Mouse (Mus musculus) ES-E14 (cell line): ENCODE measurements around the gene Pik3r6. TPM values are rescaled to one million over a fixed set of nuclear protein-coding genes. Genes with fewer than 3 reads are reported as not detected.

Source experiments
- DNase-seq: peaks from one replicate; pipeline ENCODE4 v3.0.0-alpha.2; 2013; ENCODE audit warnings: low read depth, low spot score
- H3K27ac ChIP-seq: 2 replicates; pipeline ENCODE4 v1.5.1; 2012; ENCODE audit warnings: low read depth, mild to moderate bottlenecking, low read length, moderate library complexity, mixed read lengths; ENCODE audit not compliant: poor library complexity, insufficient read depth, severe bottlenecking
- H3K36me3 ChIP-seq: 2 replicates; pipeline ENCODE4 v1.6.1; 2012; ENCODE audit warnings: mild to moderate bottlenecking, low read length, moderate library complexity, mixed read lengths; ENCODE audit not compliant: control insufficient read depth, poor library complexity, insufficient read depth, severe bottlenecking
- H3K4me1 ChIP-seq, 2 experiments: fragments of 150-350 bp in 1 of 2; sonication (generic) in 1 of 2; 2 replicates each; pipeline ENCODE4 v1.6.1; 2012; ENCODE audit warnings: low read length in 2 of 2, mild to moderate bottlenecking in 1 of 2, mixed read lengths in 1 of 2; ENCODE audit not compliant: control insufficient read depth in 2 of 2, insufficient read depth in 2 of 2, poor library complexity in 1 of 2
- H3K4me3 ChIP-seq, 2 experiments: fragments of 150-350 bp in 1 of 2; sonication (generic) in 1 of 2; 2 replicates each; pipeline ENCODE4 v1.5.1; 2012; ENCODE audit warnings: low read length in 2 of 2, low read depth in 1 of 2, mild to moderate bottlenecking in 1 of 2, mixed read lengths in 1 of 2; ENCODE audit not compliant: insufficient read depth in 1 of 2, poor library complexity in 1 of 2, severe bottlenecking in 1 of 2
- H3K9ac ChIP-seq: 2 replicates; pipeline ENCODE4 v1.6.1; 2012; ENCODE audit warnings: low read depth, mild to moderate bottlenecking, low read length, mixed read lengths; ENCODE audit not compliant: poor library complexity, insufficient read depth, severe bottlenecking
- H3K9me3 ChIP-seq: fragments of 150-350 bp; sonication (generic); 2 replicates; pipeline ENCODE4 v1.6.1; 2012; ENCODE audit warnings: low read depth, mild to moderate bottlenecking, low read length; ENCODE audit not compliant: control insufficient read depth, insufficient read depth
- CHD2 ChIP-seq: IDR thresholded peaks from 2 replicates; pipeline ENCODE4 v1.6.1; 2014; ENCODE audit warnings: mild to moderate bottlenecking, low read depth, low read length, inconsistent platforms
- HCFC1 ChIP-seq: IDR thresholded peaks from 2 replicates; pipeline ENCODE4 v1.6.1; 2012; ENCODE audit warnings: low read length, inconsistent platforms, borderline replicate concordance; ENCODE audit not compliant: insufficient read depth
- MAFK ChIP-seq: IDR thresholded peaks from 2 replicates; pipeline ENCODE4 v1.6.1; 2014; ENCODE audit warnings: mild to moderate bottlenecking, low read depth, low read length, inconsistent platforms; ENCODE audit not compliant: insufficient read depth
- ZC3H11A ChIP-seq: IDR thresholded peaks from 2 replicates; pipeline ENCODE4 v1.6.1; 2012; ENCODE audit warnings: low read depth, mild to moderate bottlenecking, inconsistent platforms, low read length, borderline replicate concordance
- ZNF384 ChIP-seq: IDR thresholded peaks from 2 replicates; pipeline ENCODE4 v1.6.1; 2012; ENCODE audit warnings: low read depth, low read length, inconsistent platforms
- in situ Hi-C, 2 experiments: fragments of 600-800 bp; cut with MboI; formaldehyde crosslinking; loops; one replicate each; pipeline ENCODE4 v1.15.1; 2025; ENCODE audit warnings: low sequenced_read_pairs in 2 of 2, inconsistent platforms in 1 of 2; ENCODE audit not compliant: unreplicated experiment in 2 of 2
- total RNA-seq: library from RNA; depleted of rRNA; stranded (reverse); fragments of 300-350 nt; gene quantifications from 2 replicates; pipeline ENCODE4 v1.2.3, GENCODE M21; 2012

The Pik3r6 gene
- total RNA-seq, 1 experiment: 0.40 TPM

DNA sequence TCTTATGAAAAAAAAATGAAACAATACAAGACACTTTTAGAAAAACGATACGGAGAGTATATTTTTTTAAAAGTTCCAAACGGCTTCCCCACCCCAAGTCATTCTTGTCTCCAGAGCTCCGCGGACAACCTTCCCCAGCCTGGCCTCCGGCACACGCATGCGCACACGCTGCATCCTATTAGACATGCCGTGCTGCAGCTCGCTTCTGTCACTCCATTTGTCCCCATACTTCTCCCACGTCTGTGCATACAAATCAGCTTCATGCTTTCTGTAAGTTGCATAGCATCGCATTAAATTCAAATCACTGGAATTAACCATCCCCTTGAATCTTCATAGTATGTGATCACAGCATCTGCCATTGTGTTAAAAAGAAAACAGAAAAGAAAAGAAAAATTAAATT lies 80.4 kb downstream of the Pik3r6 start:
- Histone ChIP-seq H3K36me3 (no peaks in the 10 kb centered on the region), H3K4me1 (no peaks in the 10 kb centered on the region), H3K27ac (no peak overlapping the region), H3K9ac (no peak overlapping the region), H3K9me3 (no peaks in the 10 kb centered on the region), H3K4me3 (no peak overlapping the region)
- DNase-seq: no peak
- TF ChIP-seq ZC3H11A (no peak), MAFK (no peak), ZNF384 (no peak), HCFC1 (no peak), CHD2 (no peak)
- in situ Hi-C loops: no loop called here

DNA sequence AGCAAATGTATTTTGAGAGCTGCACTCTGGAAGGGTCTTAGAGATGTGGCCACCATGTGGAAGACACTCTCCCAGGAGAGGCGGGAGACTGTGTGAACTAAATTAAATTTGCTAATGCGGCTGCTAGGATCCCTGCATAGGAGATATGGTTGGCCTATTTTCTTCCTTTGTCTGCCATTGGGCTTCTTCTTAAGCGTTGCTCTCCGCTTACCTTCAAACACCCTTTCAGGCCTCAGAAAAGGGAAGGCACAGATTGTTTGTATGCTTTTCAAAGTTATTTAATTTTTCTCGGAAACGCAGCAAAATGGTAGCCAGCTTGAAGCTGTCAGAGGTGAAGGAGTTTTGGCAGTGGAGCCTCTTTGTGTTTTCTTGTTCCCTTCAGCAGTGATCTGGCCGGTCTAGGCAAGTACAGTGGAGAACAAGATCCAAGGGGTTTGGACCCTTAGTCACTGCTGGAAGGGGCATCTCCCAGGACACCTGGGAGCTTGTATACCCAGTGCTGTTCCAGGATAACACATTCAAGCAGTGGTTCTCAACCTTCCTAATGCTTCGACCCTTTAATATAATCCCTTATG lies 81.2 kb downstream of the Pik3r6 start:
- Histone ChIP-seq H3K36me3 (no peaks in the 10 kb centered on the region), H3K4me1 (no peaks in the 10 kb centered on the region), H3K27ac (no peak overlapping the region), H3K9me3 (no peaks in the 10 kb centered on the region), H3K4me3 (no peak overlapping the region), H3K9ac (no peak overlapping the region)
- in situ Hi-C loops: no loop called here
- DNase-seq: no peak
- TF ChIP-seq MAFK (no peak), CHD2 (no peak), ZC3H11A (no peak), ZNF384 (no peak), HCFC1 (no peak)

DNA sequence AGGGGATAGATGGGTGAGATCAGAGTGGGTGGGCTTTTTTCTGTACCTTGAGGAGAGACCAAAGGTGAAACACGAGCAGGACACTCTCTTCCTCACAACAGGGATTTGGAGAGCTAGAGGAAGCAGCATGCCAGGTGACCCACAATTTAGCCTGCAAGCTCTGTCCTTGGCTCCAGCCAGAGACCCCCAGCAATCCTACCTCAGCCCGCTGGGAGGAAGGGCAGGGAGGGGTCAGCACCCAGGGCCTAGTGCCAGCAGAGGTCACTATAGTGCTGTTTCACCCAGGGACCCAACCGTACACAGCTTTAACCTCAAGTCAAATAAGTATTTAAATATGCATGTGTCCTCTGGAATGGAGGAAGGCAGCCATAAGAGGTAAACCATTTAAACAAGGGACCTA lies 83.1 kb downstream of the Pik3r6 start:
- Histone ChIP-seq H3K4me1 (no peaks in the 10 kb centered on the region), H3K36me3 (no peaks in the 10 kb centered on the region), H3K4me3 (no peak overlapping the region), H3K27ac (no peak overlapping the region), H3K9ac (no peak overlapping the region), H3K9me3 (no peaks in the 10 kb centered on the region)
- in situ Hi-C loops: no loop called here
- no peak for DNase-seq
- no peak for TF ChIP-seq CHD2
- TF ChIP-seq ZNF384: no peak
- no peak for TF ChIP-seq ZC3H11A
- no peak for TF ChIP-seq HCFC1
- no peak for TF ChIP-seq MAFK

DNA sequence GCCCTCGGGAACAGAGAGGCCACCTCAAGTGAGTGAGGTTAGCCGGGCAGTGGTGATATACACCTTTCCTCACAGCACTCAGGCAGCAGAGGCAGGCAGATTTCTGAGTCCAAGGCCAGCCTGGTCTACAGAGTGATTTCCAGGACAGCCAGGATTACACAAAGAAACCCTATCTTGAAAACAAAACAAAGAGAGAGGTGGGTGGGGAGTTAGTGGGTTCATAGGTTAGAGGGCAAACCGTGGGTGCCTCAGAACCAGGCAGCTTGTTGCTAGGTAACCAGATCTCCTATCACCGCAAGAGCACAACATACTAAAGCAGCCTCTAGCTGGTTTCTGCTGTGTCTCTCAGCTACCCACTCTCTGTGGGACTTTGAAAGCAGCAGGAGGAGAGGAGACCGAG lies 83.9 kb downstream of the Pik3r6 start, which contains the start of gene Ccdc42:
Gene Ccdc42 (plus strand): TSS at position 301 of the 400 bp plus-strand sequence.
- in situ Hi-C loops: no loop called here
- Histone ChIP-seq H3K9me3 (no peaks in the 10 kb centered on the region), H3K36me3 (no peaks in the 10 kb centered on the region), H3K27ac (no peak within 1 kb of the TSS), H3K4me3 (no peak within 1 kb of the TSS), H3K4me1 (no peaks in the 10 kb centered on the region), H3K9ac (no peak within 1 kb of the TSS)
- no peak for DNase-seq
- no peak for TF ChIP-seq ZNF384
- no peak for TF ChIP-seq MAFK
- TF ChIP-seq CHD2: no peak
- no peak for TF ChIP-seq ZC3H11A
- TF ChIP-seq HCFC1: no peak

DNA sequence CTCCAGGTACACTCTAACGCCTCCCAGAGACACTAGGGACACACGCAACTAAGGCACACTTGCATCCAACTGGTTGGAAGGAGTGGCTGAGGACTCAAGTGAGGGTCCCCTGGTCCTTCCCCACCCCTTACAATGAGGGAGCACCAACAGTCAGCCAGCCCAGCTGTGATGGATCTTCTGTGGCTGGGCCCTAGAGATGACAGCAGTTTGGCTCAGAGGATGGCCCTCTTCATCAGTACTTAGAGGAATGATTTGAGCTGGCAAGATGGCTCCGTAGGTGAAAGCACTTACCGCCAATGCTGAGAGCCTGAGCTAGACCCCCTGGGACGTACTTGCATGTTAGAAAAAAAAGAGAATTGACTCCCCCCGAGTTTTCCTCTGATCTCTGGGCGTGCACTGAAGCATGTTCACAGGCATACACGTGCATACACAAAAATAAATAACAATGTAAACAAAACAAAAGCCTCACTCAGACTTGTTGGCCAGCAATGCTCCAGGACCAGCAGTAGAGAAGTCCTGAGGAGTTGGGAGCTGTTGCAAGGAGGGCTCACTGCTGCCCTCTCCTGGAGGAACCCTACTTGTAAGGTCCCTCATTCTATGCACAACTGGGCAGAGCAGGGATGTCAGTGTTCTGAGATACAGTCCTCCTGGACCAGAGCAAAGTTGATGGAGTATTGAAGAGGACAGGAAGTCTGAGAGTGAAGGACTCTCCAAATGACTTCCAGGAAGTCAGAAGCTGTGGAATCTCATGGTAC lies 86.4 kb downstream of the Pik3r6 start:
- Histone ChIP-seq H3K9ac (no peak overlapping the region), H3K4me1 (no peaks in the 10 kb centered on the region), H3K4me3 (no peak overlapping the region), H3K9me3 (no peaks in the 10 kb centered on the region), H3K36me3 (no peaks in the 10 kb centered on the region), H3K27ac (no peak overlapping the region)
- TF ChIP-seq ZC3H11A (0 out of 2 replicates have a peak, but pooled peaks have one; percentile 36), CHD2 (no peak)
- DNase-seq: peak; percentile 60
- in situ Hi-C loops: no loop called here
